Mouse (Mus musculus): ENCODE results near the gene Gm13420. TPM values are rescaled to one million over a fixed set of nuclear protein-coding genes. Genes with fewer than 3 reads are reported as not detected.

Gm13420 gene
- polyA plus RNA-seq, 1 experiment from 2014 or later: not detected

GRCm38 (mm10) chr2:29767976-29768709, 16.7 kb upstream of the Gm13420 start:
- WGBS: 73% methylated on average over 11 of the region's 11 CpGs
- ATAC-seq (ENCODE audit: low FRiP score, low read depth): no peak
- 0 out of 2 replicates have a peak overlapping the region, but pooled peaks have one; percentile 0 for H3K9ac ChIP-seq (replicated peaks)
- H3K27ac ChIP-seq (replicated peaks): no peak overlapping the region
- H3K4me2 ChIP-seq (replicated peaks): no peak overlapping the region
- peaks cover 5% of the 10 kb centered on the region; the same call in 1 of the 2 replicates for H3K36me3 ChIP-seq
- H3K4me3 ChIP-seq: no peak overlapping the region
- no peaks in the 10 kb centered on the region for H3K27me3 ChIP-seq
- no peaks in the 10 kb centered on the region for H3K9me3 ChIP-seq
- H3K4me1 ChIP-seq: no peaks in the 10 kb centered on the region

- no peak overlapping the region for H3K4me2 ChIP-seq (replicated peaks)
- no peak overlapping the region for H3K27ac ChIP-seq (replicated peaks)
- H3K36me3 ChIP-seq: no peaks in the 10 kb centered on the region
- no peak overlapping the region for H3K9ac ChIP-seq (replicated peaks)
- ATAC-seq (ENCODE audit: low FRiP score, low read depth): peak; percentile 62
- no peaks in the 10 kb centered on the region for H3K27me3 ChIP-seq
- WGBS: 5% methylated on average over 1 of the region's 1 CpGs
- no peaks in the 10 kb centered on the region for H3K9me3 ChIP-seq
- no peak overlapping the region for H3K4me3 ChIP-seq
- no peaks in the 10 kb centered on the region for H3K4me1 ChIP-seq
Measured at GRCm38 (mm10) chr2:29764831-29765230, 13.3 kb upstream of the Gm13420 start.

- Histone ChIP-seq H3K27me3 (peaks cover 27% of the 10 kb centered on the region), H3K27ac (replicated peaks) (no peak overlapping the region), H3K9ac (replicated peaks) (no peak overlapping the region), H3K4me1 (peaks cover 11% of the 10 kb centered on the region), H3K4me2 (replicated peaks) (no peak overlapping the region), H3K36me3 (no peaks in the 10 kb centered on the region), H3K4me3 (no peak overlapping the region), H3K9me3 (no peaks in the 10 kb centered on the region)
- ATAC-seq (ENCODE audit: low FRiP score, low read depth): no peak
Measured at GRCm38 (mm10) chr2:29755693-29756092, 4.2 kb upstream of the Gm13420 start.

- no peak for ATAC-seq (ENCODE audit: low FRiP score, low read depth)
- no peak overlapping the region for H3K4me2 ChIP-seq (replicated peaks)
- H3K9me3 ChIP-seq: no peaks in the 10 kb centered on the region
- peaks cover 14% of the 10 kb centered on the region for H3K4me1 ChIP-seq
- H3K4me3 ChIP-seq: no peak overlapping the region
- peaks cover 56% of the 10 kb centered on the region for H3K27me3 ChIP-seq
- WGBS: 86% methylated on average over 5 of the region's 5 CpGs
- no peak overlapping the region for H3K9ac ChIP-seq (replicated peaks)
- H3K27ac ChIP-seq (replicated peaks): no peak overlapping the region
- H3K36me3 ChIP-seq: no peaks in the 10 kb centered on the region
Measured at GRCm38 (mm10) chr2:29752397-29752796, 912 bp upstream of the Gm13420 start.

- Histone ChIP-seq H3K27ac (replicated peaks) (no peak overlapping the region), H3K9ac (replicated peaks) (no peak overlapping the region), H3K36me3 (no peaks in the 10 kb centered on the region), H3K27me3 (peaks cover 83% of the 10 kb centered on the region), H3K4me1 (peaks cover 19% of the 10 kb centered on the region), H3K9me3 (no peaks in the 10 kb centered on the region), H3K4me3 (no peak overlapping the region), H3K4me2 (replicated peaks) (no peak overlapping the region)
- 89% methylated on average over 4 of the region's 4 CpGs for WGBS
- no peak for ATAC-seq (ENCODE audit: low FRiP score, low read depth)
Measured at GRCm38 (mm10) chr2:29748499-29748898, 3.0 kb downstream of the Gm13420 start.

GRCm38 (mm10) chr2:29747852-29748251, 3.6 kb downstream of the Gm13420 start:
- H3K4me3 ChIP-seq: no peak overlapping the region; the same call in 1 of the 2 replicates
- ATAC-seq (ENCODE audit: low FRiP score, low read depth): no peak
- peaks cover 77% of the 10 kb centered on the region for H3K27me3 ChIP-seq
- no peaks in the 10 kb centered on the region for H3K9me3 ChIP-seq
- H3K27ac ChIP-seq (replicated peaks): no peak overlapping the region
- WGBS: 54% methylated on average over 5 of the region's 5 CpGs
- H3K4me1 ChIP-seq: peaks cover 19% of the 10 kb centered on the region
- H3K9ac ChIP-seq (replicated peaks): no peak overlapping the region
- no peaks in the 10 kb centered on the region for H3K36me3 ChIP-seq
- no peak overlapping the region for H3K4me2 ChIP-seq (replicated peaks)

GRCm38 (mm10) chr2:29747188-29747782, 4.2 kb downstream of the Gm13420 start:
- H3K4me1 ChIP-seq: peaks cover 19% of the 10 kb centered on the region

GRCm38 (mm10) chr2:29744256-29744655, 7.2 kb downstream of the Gm13420 start:
- no peak for ATAC-seq (ENCODE audit: low FRiP score, low read depth)
- 96% methylated on average over 6 of the region's 6 CpGs for WGBS
- Histone ChIP-seq H3K9me3 (no peaks in the 10 kb centered on the region), H3K4me2 (replicated peaks) (no peak overlapping the region), H3K4me3 (no peak overlapping the region), H3K27ac (replicated peaks) (no peak overlapping the region), H3K27me3 (peaks cover 44% of the 10 kb centered on the region), H3K9ac (replicated peaks) (no peak overlapping the region), H3K4me1 (peaks cover 6% of the 10 kb centered on the region), H3K36me3 (peaks cover 10% of the 10 kb centered on the region)

More at GRCm38 (mm10) chr2:29747188-29747782, 4.2 kb downstream of the Gm13420 start:
- Histone ChIP-seq H3K27me3 (peaks cover 72% of the 10 kb centered on the region), H3K27ac (replicated peaks) (no peak overlapping the region), H3K9me3 (no peaks in the 10 kb centered on the region), H3K9ac (replicated peaks) (peak overlapping the region; percentile 66), H3K36me3 (no peaks in the 10 kb centered on the region), H3K4me2 (replicated peaks) (peak overlapping the region; percentile 69), H3K4me3 (peak overlapping the region; percentile 41)
- no peak for ATAC-seq (ENCODE audit: low FRiP score, low read depth)
- WGBS: 3% methylated on average over 50 of the region's 50 CpGs

GRCm38 (mm10) chr2:29741207-29741606, 10.3 kb downstream of the Gm13420 start:
- no peaks in the 10 kb centered on the region for H3K9me3 ChIP-seq
- H3K27ac ChIP-seq (replicated peaks): no peak overlapping the region
- ATAC-seq (ENCODE audit: low FRiP score, low read depth): no peak
- H3K4me2 ChIP-seq (replicated peaks): no peak overlapping the region
- no peaks in the 10 kb centered on the region for H3K4me1 ChIP-seq
- WGBS: 94% methylated on average over 6 of the region's 6 CpGs
- H3K4me3 ChIP-seq: no peak overlapping the region
- H3K36me3 ChIP-seq: peaks cover 41% of the 10 kb centered on the region
- H3K9ac ChIP-seq (replicated peaks): no peak overlapping the region
- H3K27me3 ChIP-seq: peaks cover 15% of the 10 kb centered on the region

GRCm38 (mm10) chr2:29739368-29739767, 12.1 kb downstream of the Gm13420 start:
- WGBS: 79% methylated on average over 5 of the region's 5 CpGs

GRCm38 (mm10) chr2:29738799-29739198, 12.7 kb downstream of the Gm13420 start:
- no peak for ATAC-seq (ENCODE audit: low FRiP score, low read depth)
- Histone ChIP-seq H3K9ac (replicated peaks) (no peak overlapping the region), H3K27ac (replicated peaks) (no peak overlapping the region; the same call in 1 of the 2 replicates), H3K9me3 (no peaks in the 10 kb centered on the region), H3K4me3 (no peak overlapping the region), H3K27me3 (no peaks in the 10 kb centered on the region), H3K36me3 (peaks cover 65% of the 10 kb centered on the region), H3K4me1 (no peaks in the 10 kb centered on the region), H3K4me2 (replicated peaks) (no peak overlapping the region)
- WGBS: 61% methylated on average over 4 of the region's 4 CpGs

More at GRCm38 (mm10) chr2:29739368-29739767, 12.1 kb downstream of the Gm13420 start:
- Histone ChIP-seq H3K27ac (replicated peaks) (no peak overlapping the region; the same call in 1 of the 2 replicates), H3K4me2 (replicated peaks) (no peak overlapping the region), H3K4me3 (no peak overlapping the region), H3K27me3 (no peaks in the 10 kb centered on the region), H3K9ac (replicated peaks) (no peak overlapping the region), H3K4me1 (no peaks in the 10 kb centered on the region), H3K36me3 (peaks cover 59% of the 10 kb centered on the region), H3K9me3 (no peaks in the 10 kb centered on the region)
- ATAC-seq (ENCODE audit: low FRiP score, low read depth): no peak

GRCm38 (mm10) chr2:29737209-29737925, 14.1 kb downstream of the Gm13420 start:
- Histone ChIP-seq H3K4me2 (replicated peaks) (no peak overlapping the region), H3K9me3 (no peaks in the 10 kb centered on the region), H3K36me3 (peaks cover 79% of the 10 kb centered on the region), H3K9ac (replicated peaks) (no peak overlapping the region), H3K4me3 (no peak overlapping the region), H3K27me3 (no peaks in the 10 kb centered on the region), H3K4me1 (no peaks in the 10 kb centered on the region), H3K27ac (replicated peaks) (no peak overlapping the region)
- no peak for ATAC-seq (ENCODE audit: low FRiP score, low read depth)
- WGBS: 92% methylated on average over 12 of the region's 12 CpGs
